ENCODE assay signal across 13 mouse cellular contexts in genomic region chr19:5937095-5937835, GRCm38 (mm10). TPM values are rescaled to one million over a fixed set of nuclear protein-coding genes. Genes with fewer than 3 reads are reported as not detected.
DNase-seq lines count a peak whose midpoint lies in the region; ATAC-seq and TF ChIP-seq lines count a peak whose summit lies in the region.
"Had no signal": no experiment of that assay in that cellular context is flagged by ENCODE, and none has a peak within 500 bp of the region (broad histone marks: within the 10 kb centered on the region; RNA-seq: fewer than 3 reads in every experiment).

No protein-coding gene starts in this region.

- H3K27ac ChIP-seq in forebrain, embryonic 12.5 days: peak overlapping the region; percentile 32; the same call in 1 of the 2 replicates
- no peak overlapping the region for H3K27ac ChIP-seq in forebrain, embryonic 11.5 days (ENCODE audit: low read depth, low read length)
- H3K27ac ChIP-seq in stomach, embryonic 15.5 days: peak overlapping the region; percentile 9
- H3K27ac ChIP-seq in stomach, postnatal 0 days (replicated peaks): no peak overlapping the region; the same call in 1 of the 2 replicates
- peak overlapping the region; percentile 78 for H3K27ac ChIP-seq in lung, embryonic 15.5 days

- H3K27me3 ChIP-seq in forebrain, embryonic 12.5 days: no peaks in the 10 kb centered on the region
- H3K27me3 ChIP-seq in forebrain, embryonic 11.5 days (ENCODE audit: control insufficient read depth, insufficient read depth, low read length): no peaks in the 10 kb centered on the region
- H3K27me3 ChIP-seq in stomach, embryonic 15.5 days (replicated peaks): no peaks in the 10 kb centered on the region
- no peaks in the 10 kb centered on the region for H3K27me3 ChIP-seq in stomach, postnatal 0 days (ENCODE audit: control insufficient read depth, insufficient read depth, low read length)
- H3K27me3 ChIP-seq in lung, embryonic 15.5 days: no peaks in the 10 kb centered on the region

- H3K4me3 ChIP-seq in forebrain, embryonic 12.5 days (replicated peaks): no peak overlapping the region
- no peak overlapping the region for H3K4me3 ChIP-seq in forebrain, embryonic 11.5 days (ENCODE audit: low read depth, low read length)
- H3K4me3 ChIP-seq in stomach, embryonic 15.5 days (replicated peaks): no peak overlapping the region
- H3K4me3 ChIP-seq in stomach, postnatal 0 days (ENCODE audit: low read depth, low read length): no peak overlapping the region
- no peak overlapping the region for H3K4me3 ChIP-seq in lung, embryonic 15.5 days

- H3K9me3 ChIP-seq in forebrain, embryonic 12.5 days: no peaks in the 10 kb centered on the region
- no peaks in the 10 kb centered on the region for H3K9me3 ChIP-seq in forebrain, embryonic 11.5 days (ENCODE audit: control insufficient read depth, low read length)
- H3K9me3 ChIP-seq in stomach, embryonic 15.5 days: no peaks in the 10 kb centered on the region
- no peaks in the 10 kb centered on the region for H3K9me3 ChIP-seq in stomach, postnatal 0 days (ENCODE audit: control insufficient read depth, low read length)
- H3K9me3 ChIP-seq in lung, embryonic 15.5 days: no peaks in the 10 kb centered on the region

- H3K4me2 ChIP-seq in forebrain, embryonic 12.5 days: no peak overlapping the region
- H3K4me2 ChIP-seq in forebrain, embryonic 11.5 days (ENCODE audit: low read depth, low read length, severe bottlenecking): no peak overlapping the region
- H3K4me2 ChIP-seq in stomach, embryonic 15.5 days: no peak overlapping the region
- no peak overlapping the region for H3K4me2 ChIP-seq in stomach, postnatal 0 days (replicated peaks; ENCODE audit: low read depth)
- peak overlapping the region; percentile 16; the same call in 1 of the 2 replicates for H3K4me2 ChIP-seq in lung, embryonic 15.5 days

- H3K9ac ChIP-seq in forebrain, embryonic 12.5 days: no peak overlapping the region
- H3K9ac ChIP-seq in forebrain, embryonic 11.5 days (ENCODE audit: low read length): no peak overlapping the region
- no peak overlapping the region for H3K9ac ChIP-seq in stomach, embryonic 15.5 days
- no peak overlapping the region for H3K9ac ChIP-seq in stomach, postnatal 0 days (ENCODE audit: low read length)
- no peak overlapping the region for H3K9ac ChIP-seq in lung, embryonic 15.5 days

- no peak for TF ChIP-seq EP300 in stomach, postnatal 0 days (optimal IDR thresholded peaks at IDR 0.05)

- no peak for DNase-seq in forebrain, embryonic 11.5 days (ENCODE audit: low spot score)
- DNase-seq in stomach, postnatal 0 days (ENCODE audit: low spot score): no peak
- DNase-seq in layer of hippocampus, adult 18-20 months (ENCODE audit: low spot score in 2 of 2): no peak
- DNase-seq: cerebellum, adult 11 months had no signal

- peaks cover 17% of the 10 kb centered on the region for H3K4me1 ChIP-seq in forebrain, embryonic 12.5 days
- H3K4me1 ChIP-seq in forebrain, embryonic 11.5 days (replicated peaks; ENCODE audit: control insufficient read depth, insufficient read depth, low read length): 0 out of 2 replicates have a peak, but pooled peaks cover 2% of the 10 kb centered on the region
- peaks cover 44% of the 10 kb centered on the region for H3K4me1 ChIP-seq in stomach, embryonic 15.5 days
- H3K4me1 ChIP-seq in stomach, postnatal 0 days (replicated peaks; ENCODE audit: control insufficient read depth, insufficient read depth): peaks cover 18% of the 10 kb centered on the region
- H3K4me1 ChIP-seq in lung, embryonic 15.5 days: peaks cover 56% of the 10 kb centered on the region

- peaks cover 25% of the 10 kb centered on the region for H3K36me3 ChIP-seq in forebrain, embryonic 12.5 days (replicated peaks)
- H3K36me3 ChIP-seq in forebrain, embryonic 11.5 days (ENCODE audit: control insufficient read depth, insufficient read depth, low read length): peaks cover 6% of the 10 kb centered on the region; the same call in 1 of the 2 replicates
- H3K36me3 ChIP-seq in stomach, embryonic 15.5 days: 0 out of 2 replicates have a peak, but pooled peaks cover 11% of the 10 kb centered on the region
- H3K36me3 ChIP-seq in stomach, postnatal 0 days (ENCODE audit: control insufficient read depth, insufficient read depth, low read length): no peaks in the 10 kb centered on the region; the same call in 1 of the 2 replicates
- peaks cover 6% of the 10 kb centered on the region; the same call in 1 of the 2 replicates for H3K36me3 ChIP-seq in lung, embryonic 15.5 days

- 75% methylated on average over 21 of the region's 21 CpGs for WGBS in forebrain, embryonic 12.5 days
- WGBS in forebrain, embryonic 11.5 days: 79% methylated on average over 21 of the region's 21 CpGs
- 65% methylated on average over 21 of the region's 21 CpGs for WGBS in stomach, embryonic 15.5 days
- WGBS in stomach, postnatal 0 days: 63% methylated on average over 20 of the region's 21 CpGs
- WGBS in lung, embryonic 15.5 days: 54% methylated on average over 21 of the region's 21 CpGs

- ATAC-seq in forebrain, embryonic 12.5 days (ENCODE audit: low FRiP score): no peak
- no peak for ATAC-seq in forebrain, embryonic 11.5 days (replicated peaks; ENCODE audit: low FRiP score)
- no peak for ATAC-seq in stomach, embryonic 15.5 days (ENCODE audit: insufficient read depth, low FRiP score, low read depth)
- ATAC-seq in stomach, postnatal 0 days (ENCODE audit: low FRiP score, low TSS enrichment): no peak
- ATAC-seq in lung, embryonic 15.5 days (ENCODE audit: borderline replicate concordance, extremely low read depth, low FRiP score, low TSS enrichment): no peak
- ATAC-seq in inflammation-experienced regulatory T-cells, adult 6 months: no peak
- ATAC-seq in frontal cortex, adult (ENCODE audit: low TSS enrichment): no peak

- no peak for TF ChIP-seq CTCF in stomach, postnatal 0 days (IDR thresholded peaks at IDR 0.05; ENCODE audit: low read depth)

RNA-seq across cellular contexts. Expression of gene Cdc42ep2, which starts 12.6 kb away (rescaled TPM):
- polyA plus RNA-seq in forebrain, embryonic 12.5 days (2016; fragmentation: Nextera tagmentation; extraction: Ambion mirVana): 2.2 TPM in 2 replicates
- polyA plus RNA-seq in forebrain, embryonic 11.5 days (2014; fragmentation: Nextera tagmentation; extraction: Ambion mirVana): 1.8 and 2.5 TPM in 2 replicates
- polyA plus RNA-seq in stomach, embryonic 15.5 days (2015; fragmentation: Nextera tagmentation; extraction: Ambion mirVana): 9.6 and 11.0 TPM in 2 replicates
- 7.9 and 8.1 TPM in 2 replicates for polyA plus RNA-seq in stomach, postnatal 0 days (2015; fragmentation: Nextera tagmentation; extraction: Ambion mirVana)
- 12.0 and 14.1 TPM in 2 replicates for polyA plus RNA-seq in lung, embryonic 15.5 days (2015; fragmentation: Nextera tagmentation; extraction: Ambion mirVana)
- polyA plus RNA-seq in inflammation-experienced regulatory T-cells, adult 6 months (2017; shearing (Covaris generic)): under 1 TPM in 2 of 3 experiments, not detected in 1; 0.32 to 0.52 TPM
- 1 to 10 TPM; 4.3 to 4.6 TPM for total RNA-seq in layer of hippocampus, adult 18-20 months (2021)

RNA-seq across cellular contexts. Expression of gene Dpf2, which starts 24.5 kb away (rescaled TPM):
- polyA plus RNA-seq in forebrain, embryonic 12.5 days (2016; fragmentation: Nextera tagmentation; extraction: Ambion mirVana): 184 and 203 TPM in 2 replicates
- polyA plus RNA-seq in forebrain, embryonic 11.5 days (2014; fragmentation: Nextera tagmentation; extraction: Ambion mirVana): 232 and 246 TPM in 2 replicates
- polyA plus RNA-seq in stomach, embryonic 15.5 days (2015; fragmentation: Nextera tagmentation; extraction: Ambion mirVana): 98.7 and 118 TPM in 2 replicates
- 47.0 and 54.9 TPM in 2 replicates for polyA plus RNA-seq in stomach, postnatal 0 days (2015; fragmentation: Nextera tagmentation; extraction: Ambion mirVana)
- polyA plus RNA-seq in lung, embryonic 15.5 days (2015; fragmentation: Nextera tagmentation; extraction: Ambion mirVana): 142 and 147 TPM in 2 replicates
- polyA plus RNA-seq in inflammation-experienced regulatory T-cells, adult 6 months (2017; shearing (Covaris generic)): 100 to 1,000 TPM; 157 to 198 (median 189) TPM
- total RNA-seq in layer of hippocampus, adult 18-20 months (2021): 100 to 1,000 TPM in 1 of 2 experiments, 10 to 100 TPM in 1; 90.8 to 100 TPM

RNA-seq across cellular contexts. Expression of gene Pola2, which starts 26.7 kb away (rescaled TPM):
- 76.8 and 80.4 TPM in 2 replicates for polyA plus RNA-seq in forebrain, embryonic 12.5 days (2016; fragmentation: Nextera tagmentation; extraction: Ambion mirVana)
- 108 and 118 TPM in 2 replicates for polyA plus RNA-seq in forebrain, embryonic 11.5 days (2014; fragmentation: Nextera tagmentation; extraction: Ambion mirVana)
- 60.9 and 64.2 TPM in 2 replicates for polyA plus RNA-seq in stomach, embryonic 15.5 days (2015; fragmentation: Nextera tagmentation; extraction: Ambion mirVana)
- polyA plus RNA-seq in stomach, postnatal 0 days (2015; fragmentation: Nextera tagmentation; extraction: Ambion mirVana): 20.4 and 21.2 TPM in 2 replicates
- 72.3 and 75.3 TPM in 2 replicates for polyA plus RNA-seq in lung, embryonic 15.5 days (2015; fragmentation: Nextera tagmentation; extraction: Ambion mirVana)
- 10 to 100 TPM; 14.2 to 20.4 (median 14.7) TPM for polyA plus RNA-seq in inflammation-experienced regulatory T-cells, adult 6 months (2017; shearing (Covaris generic))
- 1 to 10 TPM; 5.0 to 5.9 TPM for total RNA-seq in layer of hippocampus, adult 18-20 months (2021)

RNA-seq across cellular contexts. Expression of gene Tigd3, which starts 43.3 kb away (rescaled TPM):
- 11.1 and 12.8 TPM in 2 replicates for polyA plus RNA-seq in forebrain, embryonic 12.5 days (2016; fragmentation: Nextera tagmentation; extraction: Ambion mirVana)
- polyA plus RNA-seq in forebrain, embryonic 11.5 days (2014; fragmentation: Nextera tagmentation; extraction: Ambion mirVana): 10.1 and 10.7 TPM in 2 replicates
- 2.3 and 2.4 TPM in 2 replicates for polyA plus RNA-seq in stomach, embryonic 15.5 days (2015; fragmentation: Nextera tagmentation; extraction: Ambion mirVana)
- polyA plus RNA-seq in stomach, postnatal 0 days (2015; fragmentation: Nextera tagmentation; extraction: Ambion mirVana): 0.77 and 1.0 TPM in 2 replicates
- 3.2 and 3.6 TPM in 2 replicates for polyA plus RNA-seq in lung, embryonic 15.5 days (2015; fragmentation: Nextera tagmentation; extraction: Ambion mirVana)
- polyA plus RNA-seq in inflammation-experienced regulatory T-cells, adult 6 months (2017; shearing (Covaris generic)): 1 to 10 TPM in 1 of 3 experiments, under 1 TPM in 2; 0.36 to 1.1 (median 0.66) TPM
- total RNA-seq in layer of hippocampus, adult 18-20 months (2021): 1 to 10 TPM; 2.5 TPM

RNA-seq across cellular contexts. Expression of gene Slc22a20, which starts 48.7 kb away (rescaled TPM):
- polyA plus RNA-seq in forebrain, embryonic 12.5 days (2016; fragmentation: Nextera tagmentation; extraction: Ambion mirVana): not detected in 2 replicates
- not detected in 2 replicates for polyA plus RNA-seq in forebrain, embryonic 11.5 days (2014; fragmentation: Nextera tagmentation; extraction: Ambion mirVana)
- not detected in 2 replicates for polyA plus RNA-seq in stomach, embryonic 15.5 days (2015; fragmentation: Nextera tagmentation; extraction: Ambion mirVana)
- not detected in 2 replicates for polyA plus RNA-seq in stomach, postnatal 0 days (2015; fragmentation: Nextera tagmentation; extraction: Ambion mirVana)
- polyA plus RNA-seq in lung, embryonic 15.5 days (2015; fragmentation: Nextera tagmentation; extraction: Ambion mirVana): not detected in 2 replicates
- polyA plus RNA-seq in inflammation-experienced regulatory T-cells, adult 6 months (2017; shearing (Covaris generic)): not detected
- total RNA-seq in layer of hippocampus, adult 18-20 months (2021): not detected
- total RNA-seq: left cerebral cortex, postnatal 36 days had no signal
- polyA plus RNA-seq: C2C12; neural tube, embryonic 11.5 days; spleen, adult 2 months had no signal

Comparison
In these comparisons a context has a peak if more than half of its experiments do, and no peak if none do; other contexts are left out.
1. H3K27ac ChIP-seq: peak in forebrain, embryonic 12.5 days (single experiment), stomach, embryonic 15.5 days (single experiment) and lung, embryonic 15.5 days (single experiment); none in forebrain, embryonic 11.5 days (single experiment) and stomach, postnatal 0 days (single experiment).